Mouse (Mus musculus): ENCODE data around the gene Ankrd54.
A peak's percentile ranks its signal among the peaks of the same experiment; 100 is the strongest.

Gene Ankrd54

DNA sequence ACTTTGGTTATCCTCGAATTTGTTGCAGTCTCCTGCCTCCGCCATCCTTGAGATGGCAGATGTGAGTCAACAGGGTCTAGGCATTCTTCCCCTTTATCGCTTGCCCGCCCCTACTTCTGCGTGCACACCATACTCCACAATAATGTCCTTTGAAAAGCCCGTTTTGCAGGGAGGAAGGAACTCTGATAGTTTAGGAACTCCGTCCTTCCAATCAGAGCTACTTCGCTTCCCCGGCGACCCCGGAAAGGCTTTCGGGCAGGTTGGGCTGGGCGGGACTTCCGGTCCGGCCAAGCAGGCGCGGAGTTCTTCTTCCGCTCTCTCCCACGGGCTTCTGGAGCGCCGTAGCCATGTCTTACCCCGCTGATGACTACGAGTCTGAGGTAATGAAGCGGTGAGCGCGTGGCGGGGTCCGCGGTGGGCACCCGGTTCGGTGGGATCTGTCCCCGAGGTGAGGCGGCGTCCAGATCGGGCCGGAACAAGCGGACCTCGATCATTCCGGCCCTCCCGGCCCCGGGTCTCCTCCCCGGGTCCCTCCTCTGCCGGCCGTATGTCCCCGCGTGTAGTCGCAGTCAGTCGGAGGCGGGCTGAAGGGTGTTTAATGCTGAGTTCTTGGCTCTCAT is 12.3 kb upstream of the Ankrd54 start, which contains the start of gene Eif3l:
Gene Eif3l (plus strand): TSS at position 267 of the 620 bp plus-strand sequence.
- DNase-seq, result peak; percentile 90

DNA sequence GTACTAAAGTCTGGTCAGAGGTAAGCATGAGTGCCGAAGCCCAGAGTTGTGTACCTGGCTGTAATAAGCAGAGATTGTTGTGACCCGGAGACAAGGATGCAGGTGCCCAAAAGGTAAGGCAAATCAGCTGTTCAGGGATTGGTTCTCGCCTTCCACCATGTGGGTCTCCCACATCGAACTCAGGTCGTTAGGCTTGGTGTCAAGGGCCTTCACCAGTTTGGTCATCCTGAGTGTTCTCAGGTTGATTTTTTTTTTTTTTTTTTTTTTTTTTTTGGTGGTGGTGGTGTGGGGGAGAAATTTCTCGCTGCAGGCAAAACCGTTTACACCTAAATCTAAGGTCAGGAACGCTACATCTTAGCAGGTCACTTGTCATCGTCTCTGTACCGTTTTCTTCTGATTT is 11.8 kb upstream of the Ankrd54 start:
- no peak for DNase-seq

- no peak for DNase-seq
Measured at GRCm38 (mm10) chr15:79073752-79074151, 11.1 kb upstream of the Ankrd54 start.

- peak; percentile 72 for DNase-seq
Measured at GRCm38 (mm10) chr15:79071117-79072039, 8.7 kb upstream of the Ankrd54 start.

- DNase-seq, result no peak
Measured at GRCm38 (mm10) chr15:79068416-79068815, 5.7 kb upstream of the Ankrd54 start.

GRCm38 (mm10) chr15:79067631-79068030 is 4.9 kb upstream of the Ankrd54 start:
- no peak for DNase-seq

DNA sequence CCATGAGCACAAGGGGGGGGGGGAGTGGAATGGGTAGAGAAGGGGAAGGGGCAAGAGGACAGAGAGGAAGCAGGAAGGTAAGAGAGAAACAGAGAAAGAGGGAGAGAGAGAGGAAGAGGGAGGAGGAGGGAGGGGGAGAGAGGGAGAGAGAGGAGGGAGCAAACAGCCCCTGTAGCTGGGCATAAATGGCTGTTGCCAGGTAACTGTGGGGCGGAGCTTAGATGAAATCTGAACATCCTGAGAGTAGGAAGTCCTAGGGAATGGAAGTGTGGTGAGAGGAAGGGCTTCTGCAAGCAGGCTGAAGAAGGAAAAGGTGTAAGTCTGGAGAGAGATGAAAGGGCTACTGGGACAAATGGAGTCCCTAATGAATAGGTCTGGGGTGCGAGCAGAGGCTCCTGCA is 3.6 kb upstream of the Ankrd54 start:
- peak; percentile 48 for DNase-seq

DNA sequence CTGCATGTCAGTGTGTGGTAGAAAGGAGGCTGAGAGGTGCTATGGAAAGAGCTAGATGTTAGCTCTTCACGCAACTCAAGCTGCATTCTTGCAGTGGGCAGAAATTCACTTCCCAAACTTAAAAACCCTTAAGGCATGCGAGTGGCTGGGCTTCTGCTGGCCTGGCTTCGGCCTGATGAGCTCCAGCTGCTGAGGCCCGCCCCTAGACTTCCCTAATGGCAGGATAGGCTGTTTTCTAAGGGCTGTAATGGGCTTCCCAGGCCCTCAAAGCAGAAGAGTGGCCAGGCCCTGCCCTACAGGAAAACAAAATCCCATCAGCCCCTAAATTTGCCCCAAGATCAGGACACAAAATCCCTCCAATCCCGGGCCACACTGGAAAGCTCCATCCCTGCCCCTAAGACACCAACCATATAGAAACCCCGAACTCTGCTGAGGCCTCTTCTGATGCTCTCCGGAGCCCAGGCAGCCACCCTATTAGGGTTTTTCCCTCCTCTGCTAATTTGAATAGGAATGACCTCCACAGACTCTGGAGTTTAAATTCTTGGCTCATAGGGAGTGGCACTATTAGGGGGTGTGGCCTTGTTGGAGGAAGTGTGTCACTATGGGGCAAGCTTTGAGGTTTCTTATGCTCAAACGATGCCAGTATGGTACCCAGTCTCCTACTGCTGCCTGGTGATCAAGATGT is 2.5 kb upstream of the Ankrd54 start:
- DNase-seq, result no peak

- peak; percentile 64 for DNase-seq
Measured at GRCm38 (mm10) chr15:79063160-79063740, 557 bp upstream of the Ankrd54 start.

- DNase-seq, result no peak
Measured at GRCm38 (mm10) chr15:79060887-79061565, 1.7 kb downstream of the Ankrd54 start.

GRCm38 (mm10) chr15:79057850-79058249 is 4.8 kb downstream of the Ankrd54 start:
- DNase-seq, result no peak

DNA sequence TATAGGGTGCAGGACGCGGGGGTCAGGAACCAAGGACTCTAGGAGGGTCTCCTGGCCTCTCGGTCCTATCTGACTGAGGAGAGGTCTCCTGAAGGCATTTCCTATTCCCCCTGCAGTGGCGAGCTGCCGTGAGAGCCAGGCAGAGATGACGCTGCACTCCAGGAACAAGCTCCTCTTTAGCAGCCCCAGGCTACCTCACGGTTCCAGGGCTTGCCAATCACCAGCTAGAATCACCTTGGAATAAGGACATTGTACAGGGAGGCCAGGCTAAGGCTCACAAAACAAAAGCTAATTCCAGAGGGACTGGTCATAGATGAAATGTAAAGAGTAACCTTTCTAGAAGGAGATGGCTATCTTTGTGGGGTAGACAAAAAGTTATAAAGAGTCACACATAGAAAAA is 6.1 kb downstream of the Ankrd54 start:
- no peak for DNase-seq

DNA sequence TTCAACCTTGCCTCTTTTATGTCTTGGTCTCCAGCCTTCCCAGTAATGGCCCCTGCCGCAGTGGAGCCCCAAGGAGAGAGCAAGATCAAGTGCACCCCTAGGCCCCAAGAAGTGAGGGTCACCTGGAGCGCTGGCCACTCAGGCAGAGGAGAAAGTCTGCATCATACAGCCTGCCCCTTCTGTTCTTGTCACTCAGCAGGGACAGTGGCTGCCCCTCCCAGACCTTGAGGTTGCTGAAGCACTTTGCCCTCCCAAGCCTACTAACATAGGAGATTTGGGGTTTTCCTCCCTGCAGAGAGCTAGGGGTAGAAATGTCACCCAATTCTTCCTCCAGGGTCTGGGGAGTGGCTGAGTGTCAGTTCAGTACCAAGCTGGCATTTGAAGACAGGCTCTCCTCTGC is 10.3 kb downstream of the Ankrd54 start:
- no peak for DNase-seq

DNA sequence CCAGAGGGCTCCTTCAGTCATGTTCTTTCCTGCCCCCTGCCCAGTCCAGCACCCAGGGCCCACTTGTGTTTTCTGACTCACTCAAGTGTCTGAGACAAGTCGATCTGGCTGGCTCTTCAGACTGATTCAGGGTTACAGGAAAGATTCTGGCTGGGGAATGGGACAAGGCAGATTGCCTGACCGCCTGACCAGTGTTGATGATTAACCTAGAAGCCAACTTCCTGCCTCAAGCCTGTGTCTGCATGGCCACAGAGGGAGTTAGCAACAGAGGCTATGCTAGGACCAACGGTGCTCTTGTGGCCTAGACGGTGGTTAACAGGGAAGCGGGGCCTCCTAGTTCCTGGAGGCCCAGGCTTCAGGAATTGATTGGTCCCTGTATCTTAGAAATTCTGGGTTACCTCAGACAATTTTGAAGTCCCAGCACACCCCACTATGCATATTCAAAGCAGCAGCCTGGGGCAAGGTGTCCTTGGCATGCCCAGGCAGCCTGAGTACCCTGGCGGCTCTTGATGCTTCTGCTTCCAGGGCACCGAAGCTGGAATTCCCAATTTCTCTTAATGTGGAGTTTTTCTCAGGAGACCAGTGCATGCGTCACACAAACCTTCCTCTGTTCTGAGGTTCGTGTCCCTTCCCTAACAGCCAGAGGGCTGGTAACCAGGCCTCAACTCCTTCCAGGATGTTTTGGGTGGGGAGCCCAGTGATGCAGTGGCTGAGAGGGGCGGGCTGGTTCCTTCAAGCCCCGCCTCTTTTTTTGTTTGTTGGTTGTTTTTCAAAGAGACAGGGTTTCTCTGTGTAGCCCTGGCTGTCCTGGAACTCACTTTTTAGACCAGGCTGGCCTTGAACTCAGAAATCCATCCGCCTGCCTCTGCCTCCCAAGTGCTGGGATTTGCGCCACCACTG is 11.0 kb downstream of the Ankrd54 start:
- DNase-seq, result peak; percentile 93

GRCm38 (mm10) chr15:79050964-79051363 is 11.7 kb downstream of the Ankrd54 start:
- no peak for DNase-seq

DNA sequence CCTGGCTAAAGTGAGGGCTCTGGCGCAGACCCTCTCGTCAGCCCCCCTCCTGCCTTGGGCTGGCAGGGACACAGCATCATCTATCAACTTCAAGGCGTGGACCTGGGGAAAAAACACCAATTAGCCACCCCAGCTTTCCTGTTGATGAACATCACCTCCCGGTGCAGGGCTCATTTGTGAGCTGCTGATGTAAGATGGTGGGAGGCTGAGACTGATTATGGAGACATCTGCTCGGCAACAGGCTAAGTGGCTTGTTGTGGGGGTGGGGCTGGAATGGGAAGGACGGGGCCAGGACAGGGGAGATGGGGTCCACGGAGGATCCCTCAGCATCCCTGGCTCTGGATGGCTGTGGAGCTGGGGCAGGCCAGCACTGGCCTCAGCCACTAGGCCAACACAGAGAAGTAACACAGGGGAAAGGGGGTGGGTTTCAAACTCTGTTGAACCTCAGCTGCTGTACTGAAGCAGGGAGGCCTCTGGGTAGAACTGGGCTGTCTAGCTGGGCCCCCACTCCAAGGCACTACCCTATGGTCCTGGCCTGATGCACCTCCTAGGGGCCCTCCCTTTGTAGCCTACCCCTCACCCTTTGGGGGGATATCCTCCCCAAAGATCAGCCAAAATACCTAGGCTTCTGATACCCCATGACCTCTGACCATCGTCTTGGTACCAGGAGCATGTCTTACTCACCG is 12.4 kb downstream of the Ankrd54 start:
- no peak for DNase-seq

GRCm38 (mm10) chr15:79048186-79048585 is 14.5 kb downstream of the Ankrd54 start:
- DNase-seq, result no peak

DNA sequence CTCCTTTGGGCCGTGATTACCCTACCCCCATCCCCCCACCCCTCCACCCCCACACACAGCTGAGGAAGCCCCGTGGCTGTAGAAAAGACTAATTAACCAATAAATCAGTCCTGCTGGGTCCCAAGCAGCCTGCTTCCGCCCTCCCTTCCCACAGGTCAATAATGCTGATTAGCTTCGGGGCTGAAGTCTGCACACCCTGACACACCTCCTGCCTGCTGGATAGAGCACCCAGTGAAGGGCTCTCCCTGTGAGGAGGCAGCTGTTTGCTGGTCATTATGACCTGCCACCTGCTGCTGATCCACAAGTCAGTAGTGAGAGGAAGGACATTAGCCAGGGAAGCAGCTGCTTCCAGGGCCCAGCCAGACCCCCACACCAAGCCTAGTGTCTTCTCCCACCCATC is 17.9 kb downstream of the Ankrd54 start:
- no peak for DNase-seq

- no peak for DNase-seq
Measured at GRCm38 (mm10) chr15:79042721-79043491, 19.8 kb downstream of the Ankrd54 start.

DNA sequence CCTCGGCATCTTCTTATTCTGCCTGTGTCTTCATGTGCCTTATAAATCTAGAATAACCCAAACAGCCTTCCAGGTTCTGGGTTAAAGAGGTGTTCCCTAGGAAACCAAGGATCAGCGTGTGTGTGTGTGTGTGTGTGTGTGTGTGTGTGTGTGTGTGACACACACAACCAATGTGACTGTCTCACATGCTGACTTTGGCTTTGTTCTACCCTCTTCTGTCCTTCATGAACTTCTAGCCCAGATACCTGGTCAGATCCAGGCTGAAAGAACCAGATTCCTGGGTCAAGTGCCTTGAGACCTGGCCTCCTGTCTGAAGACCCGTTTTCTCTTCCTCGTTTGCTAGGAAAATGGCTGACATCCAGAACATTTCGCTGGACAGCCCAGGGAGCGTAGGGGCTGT is 21.1 kb downstream of the Ankrd54 start, which contains the start of gene Galr3:
Gene Galr3 (plus strand): TSS at position 301 of the 400 bp plus-strand sequence.
- no peak for DNase-seq
